Mouse (Mus musculus) lung, embryonic 15.5 days (tissue): ENCODE measurements around the gene Xylb. TPM values are rescaled to one million over a fixed set of nuclear protein-coding genes. Genes with fewer than 3 reads are reported as not detected.

ENCODE experiments used
- ATAC-seq: fragments of 200-750 bp; cut with Nextera tagmentation; 2 replicates; pipeline ENCODE4 v1.8.0; 2017; ENCODE audit warnings: moderate number of reproducible peaks, borderline replicate concordance; ENCODE audit not compliant: low FRiP score, low TSS enrichment; ENCODE audit errors: extremely low read depth
- H3K27ac ChIP-seq: fragments of 300-500 bp; sonication (generic); 2 replicates; pipeline ENCODE4 v1.5.1; 2015; ENCODE audit warnings: moderate library complexity, mild to moderate bottlenecking, inconsistent platforms
- H3K27me3 ChIP-seq: fragments of 300-500 bp; sonication (generic); 2 replicates; pipeline ENCODE4 v1.6.1; 2015; ENCODE audit warnings: inconsistent platforms
- H3K36me3 ChIP-seq: fragments of 300-500 bp; sonication (generic); 2 replicates; pipeline ENCODE4 v1.6.1; 2015; ENCODE audit warnings: inconsistent platforms
- H3K4me1 ChIP-seq: fragments of 300-500 bp; sonication (generic); 2 replicates; pipeline ENCODE4 v1.6.1; 2015; ENCODE audit warnings: inconsistent platforms
- H3K4me2 ChIP-seq: fragments of 300-500 bp; sonication (generic); 2 replicates; pipeline ENCODE4 v1.6.1; 2015; ENCODE audit warnings: inconsistent platforms, mild to moderate bottlenecking, moderate library complexity
- H3K4me3 ChIP-seq: fragments of 300-500 bp; sonication (generic); 2 replicates; pipeline ENCODE4 v1.5.1; 2015; ENCODE audit warnings: mild to moderate bottlenecking, inconsistent platforms
- H3K9ac ChIP-seq: fragments of 300-500 bp; sonication (generic); 2 replicates; pipeline ENCODE4 v1.6.1; 2015; ENCODE audit warnings: inconsistent platforms
- H3K9me3 ChIP-seq: fragments of 300-500 bp; sonication (generic); 2 replicates; pipeline ENCODE4 v1.6.1; 2016; ENCODE audit warnings: inconsistent platforms
- WGBS: fragments of 180-500 bp; shearing (Covaris S2); methylation state at CpG from one replicate; pipeline ENCODE4 v1.1.7; 2015; 5-methylcytosine and 5-hydroxymethylcytosine counted together
- polyA plus RNA-seq: library from polyadenylated mRNA; unstranded; fragments of >200 nt; fragmentation: Nextera tagmentation; extraction: Ambion mirVana; gene quantifications from 2 replicates; pipeline ENCODE4 v1.2.1, GENCODE M21; 2015

Gene Xylb
- polyA plus RNA-seq, 1 experiment from 2014 or later, result 4.9 TPM

DNA sequence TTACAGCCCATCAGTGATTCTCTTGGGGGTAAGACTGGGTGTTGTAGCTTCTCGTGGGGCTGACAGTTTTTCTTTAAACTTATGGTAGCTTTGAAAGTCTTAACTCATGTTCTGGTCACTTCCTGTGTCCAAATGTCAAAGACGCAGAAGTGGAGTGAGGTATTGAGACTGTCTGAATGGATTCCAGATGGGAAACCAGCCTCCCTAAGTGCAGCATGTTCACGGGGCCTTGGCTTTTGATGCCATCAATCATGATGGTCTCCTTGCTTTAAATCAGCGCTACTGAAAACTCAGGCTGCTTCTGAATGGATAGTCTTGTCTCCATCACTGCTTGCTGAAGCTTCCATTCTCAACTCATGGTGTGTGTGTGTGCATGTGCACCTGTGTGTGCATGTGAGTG is 14.1 kb downstream of the Xylb start:
- Histone ChIP-seq H3K4me1 (no peaks in the 10 kb centered on the region), H3K4me2 (no peak overlapping the region), H3K27me3 (no peaks in the 10 kb centered on the region), H3K27ac (no peak overlapping the region), H3K9ac (no peak overlapping the region), H3K36me3 (no peaks in the 10 kb centered on the region), H3K9me3 (no peaks in the 10 kb centered on the region), H3K4me3 (no peak overlapping the region)
- ATAC-seq, result no peak
- WGBS, result 56% methylated on average over 4 of the region's 4 CpGs

GRCm38 (mm10) chr9:119375008-119375407 is 17.8 kb downstream of the Xylb start:
- Histone ChIP-seq H3K4me2 (no peak overlapping the region), H3K9ac (no peak overlapping the region), H3K9me3 (no peaks in the 10 kb centered on the region), H3K4me3 (no peak overlapping the region), H3K4me1 (no peaks in the 10 kb centered on the region), H3K27me3 (no peaks in the 10 kb centered on the region), H3K36me3 (0 out of 2 replicates have a peak, but pooled peaks cover 2% of the 10 kb centered on the region), H3K27ac (no peak overlapping the region)
- ATAC-seq, result no peak
- WGBS, result 46% methylated on average over 3 of the region's 3 CpGs

DNA sequence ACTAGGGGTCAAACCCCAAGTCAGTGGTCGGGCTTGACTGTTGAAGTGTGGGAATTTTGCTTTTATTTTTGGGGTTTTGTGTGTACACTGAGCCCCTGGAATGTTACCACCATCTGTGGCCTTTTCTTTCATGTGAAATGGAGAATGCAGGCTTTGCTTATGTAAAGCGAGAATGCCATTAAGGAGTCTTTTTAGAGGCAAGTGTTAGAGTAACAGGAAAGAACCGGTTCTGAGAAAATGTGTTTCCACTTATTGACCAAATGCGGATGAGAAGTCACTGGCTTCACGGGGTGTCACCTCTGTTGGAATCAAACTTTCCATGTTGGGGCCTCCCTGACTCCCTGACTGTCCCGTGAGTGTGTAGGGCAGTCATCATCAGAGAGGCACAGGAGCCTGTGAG is 18.4 kb downstream of the Xylb start:
- ATAC-seq, result no peak

DNA sequence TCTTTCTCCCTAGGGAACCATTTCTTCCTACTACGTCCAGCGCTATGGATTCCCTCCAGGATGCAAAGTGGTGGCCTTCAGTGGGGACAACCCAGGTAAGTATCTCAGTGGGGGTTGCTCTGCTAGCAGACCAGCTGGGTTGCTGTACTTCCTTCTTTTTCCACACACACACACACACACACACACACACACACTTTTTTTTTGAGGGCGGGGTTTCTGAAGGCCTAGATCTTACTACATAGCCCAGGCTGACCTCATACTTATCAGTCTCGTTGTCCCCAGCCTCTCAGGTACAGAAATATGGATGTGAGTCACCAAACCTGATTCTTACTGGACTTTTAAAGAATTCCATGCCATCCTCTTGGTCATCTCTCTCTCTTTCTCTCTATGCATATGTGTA is 21.1 kb downstream of the Xylb start:
- ATAC-seq, result no peak
- no peaks in the 10 kb centered on the region for H3K4me1 ChIP-seq
- H3K27ac ChIP-seq, result no peak overlapping the region
- 88% methylated on average over 4 of the region's 4 CpGs for WGBS
- H3K36me3 ChIP-seq, result 0 out of 2 replicates have a peak, but pooled peaks cover 2% of the 10 kb centered on the region
- no peaks in the 10 kb centered on the region for H3K9me3 ChIP-seq
- H3K4me3 ChIP-seq, result no peak overlapping the region
- H3K9ac ChIP-seq, result no peak overlapping the region
- H3K4me2 ChIP-seq, result no peak overlapping the region
- H3K27me3 ChIP-seq, result no peaks in the 10 kb centered on the region

More for the DNA sequence above, 18.4 kb downstream of the Xylb start:
- WGBS, result 54% methylated on average over 6 of the region's 6 CpGs
- Histone ChIP-seq H3K27me3 (no peaks in the 10 kb centered on the region), H3K4me3 (no peak overlapping the region), H3K4me1 (no peaks in the 10 kb centered on the region), H3K4me2 (no peak overlapping the region), H3K9me3 (no peaks in the 10 kb centered on the region), H3K27ac (no peak overlapping the region), H3K9ac (no peak overlapping the region), H3K36me3 (0 out of 2 replicates have a peak, but pooled peaks cover 2% of the 10 kb centered on the region)

DNA sequence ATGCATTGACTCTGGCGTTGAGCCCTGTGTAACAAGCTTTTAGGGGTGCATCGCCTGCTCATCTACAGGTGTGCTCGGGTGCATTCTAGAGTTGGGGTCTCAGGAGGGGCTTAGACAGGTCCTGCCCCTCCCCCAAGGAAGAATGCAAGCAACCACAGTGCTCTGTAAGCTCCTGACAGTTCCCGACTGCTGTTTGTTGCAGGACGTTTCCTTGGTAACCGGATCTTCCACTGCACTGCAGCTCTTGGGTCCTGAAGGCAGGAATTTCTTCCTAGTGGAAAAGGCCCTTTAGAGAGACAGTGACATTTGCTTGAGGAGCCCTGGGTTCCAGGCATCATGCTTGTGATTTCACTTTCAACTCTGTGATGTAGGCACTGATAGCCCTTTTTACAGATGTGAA is 25.4 kb downstream of the Xylb start:
- no peaks in the 10 kb centered on the region for H3K27me3 ChIP-seq
- no peak overlapping the region for H3K27ac ChIP-seq
- no peak overlapping the region for H3K9ac ChIP-seq
- H3K4me3 ChIP-seq, result no peak overlapping the region
- no peak overlapping the region for H3K4me2 ChIP-seq
- no peaks in the 10 kb centered on the region for H3K4me1 ChIP-seq
- no peak for ATAC-seq
- H3K9me3 ChIP-seq, result no peaks in the 10 kb centered on the region
- 58% methylated on average over 6 of the region's 6 CpGs for WGBS
- 0 out of 2 replicates have a peak, but pooled peaks cover 2% of the 10 kb centered on the region for H3K36me3 ChIP-seq

- ATAC-seq, result no peak
- no peak overlapping the region for H3K4me3 ChIP-seq
- no peak overlapping the region for H3K4me2 ChIP-seq
- H3K27ac ChIP-seq, result no peak overlapping the region
- no peaks in the 10 kb centered on the region for H3K36me3 ChIP-seq
- H3K4me1 ChIP-seq, result no peaks in the 10 kb centered on the region
- H3K9me3 ChIP-seq, result no peaks in the 10 kb centered on the region
- no peak overlapping the region for H3K9ac ChIP-seq
- no peaks in the 10 kb centered on the region for H3K27me3 ChIP-seq
- WGBS, result 48% methylated on average over 5 of the region's 5 CpGs
These were observed 31.8 kb downstream of the Xylb start for GRCm38 (mm10) chr9:119388956-119389355.

DNA sequence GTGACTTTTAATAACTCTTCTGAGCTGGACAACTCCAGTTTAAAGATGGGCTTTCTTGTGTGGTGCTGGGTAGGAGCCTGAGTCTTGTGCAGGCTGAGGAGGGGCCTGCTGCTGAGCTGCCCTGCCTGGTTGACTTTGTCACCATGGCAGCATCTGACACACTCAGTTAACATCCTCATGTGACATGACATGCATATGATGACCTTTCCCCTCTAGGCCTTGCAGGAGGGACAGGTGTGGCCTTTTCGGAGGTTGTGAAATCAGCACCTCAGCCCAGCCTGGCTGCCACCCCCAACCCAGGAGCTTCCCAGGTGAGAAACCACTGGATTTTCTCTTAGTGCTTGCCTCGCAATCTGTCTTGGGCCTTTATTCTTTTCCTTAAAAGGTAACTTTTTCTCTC is 33.0 kb downstream of the Xylb start:
- Histone ChIP-seq H3K27me3 (no peaks in the 10 kb centered on the region), H3K9ac (no peak overlapping the region), H3K4me1 (no peaks in the 10 kb centered on the region), H3K36me3 (no peaks in the 10 kb centered on the region), H3K9me3 (no peaks in the 10 kb centered on the region), H3K4me3 (no peak overlapping the region), H3K4me2 (no peak overlapping the region), H3K27ac (no peak overlapping the region)
- ATAC-seq, result no peak
- WGBS, result 85% methylated on average over 2 of the region's 2 CpGs

DNA sequence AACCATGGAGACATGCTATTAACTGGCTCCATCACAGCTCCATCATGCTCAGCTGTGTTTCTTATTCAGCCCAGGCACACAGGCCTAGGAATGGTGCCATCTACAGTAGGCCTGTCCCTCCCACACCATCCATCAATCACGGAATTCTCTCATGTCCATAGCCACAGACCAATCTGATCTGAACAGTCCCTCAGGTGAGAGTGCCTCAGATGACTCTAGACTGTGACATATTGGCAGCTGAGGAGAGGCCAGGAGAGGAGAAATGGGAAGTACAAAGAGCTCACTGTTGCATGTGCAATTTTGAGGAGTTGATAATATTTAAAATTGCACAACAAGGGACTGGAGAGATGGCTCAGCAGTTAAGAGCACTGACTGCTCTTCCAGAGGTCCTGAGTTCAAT is 37.6 kb downstream of the Xylb start:
- Histone ChIP-seq H3K27ac (no peak overlapping the region), H3K36me3 (no peaks in the 10 kb centered on the region), H3K4me1 (no peaks in the 10 kb centered on the region), H3K27me3 (no peaks in the 10 kb centered on the region), H3K4me2 (no peak overlapping the region), H3K9me3 (no peaks in the 10 kb centered on the region), H3K9ac (no peak overlapping the region), H3K4me3 (no peak overlapping the region)
- WGBS, result 78% methylated on average over 1 of the region's 1 CpGs
- ATAC-seq, result no peak

- H3K9me3 ChIP-seq, result no peaks in the 10 kb centered on the region
- H3K4me2 ChIP-seq, result peak overlapping the region; percentile 95
- H3K36me3 ChIP-seq, result no peaks in the 10 kb centered on the region
- ATAC-seq, result peak; percentile 11; the same call in 1 of the 2 replicates
- no peaks in the 10 kb centered on the region for H3K27me3 ChIP-seq
- H3K4me1 ChIP-seq, result peaks cover 16% of the 10 kb centered on the region
- WGBS, result 1% methylated on average over 7 of the region's 7 CpGs
- peak overlapping the region; percentile 21; the same call in 1 of the 2 replicates for H3K9ac ChIP-seq
- H3K27ac ChIP-seq, result no peak overlapping the region; the same call in 1 of the 2 replicates
- H3K4me3 ChIP-seq, result peak overlapping the region; percentile 86
These were observed 44.2 kb downstream of the Xylb start for GRCm38 (mm10) chr9:119401351-119401750.

DNA sequence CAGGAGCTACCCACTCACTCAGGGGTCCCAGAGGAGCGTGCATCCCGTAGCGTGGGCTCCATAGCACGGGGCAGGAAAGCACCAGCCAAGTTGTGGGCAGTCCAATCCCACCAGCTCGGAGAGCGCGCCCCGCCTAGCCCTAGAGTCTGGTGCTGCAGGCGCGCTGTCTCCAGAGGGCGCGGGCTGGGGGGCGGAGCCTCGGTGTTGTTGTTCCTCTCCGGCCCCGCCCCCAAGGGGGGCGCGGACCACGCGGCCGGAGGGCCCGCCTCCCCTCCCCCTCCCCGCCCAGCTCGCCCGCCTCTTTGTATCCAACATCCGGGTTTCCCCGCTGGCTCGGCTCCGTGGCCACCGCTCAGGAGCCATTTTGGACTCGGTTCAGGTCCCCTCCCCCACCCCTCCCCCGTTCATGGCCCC is 44.6 kb downstream of the Xylb start, which contains the start of gene Acvr2b:
Gene Acvr2b (plus strand): TSS at position 318 of the 414 bp plus-strand sequence.
- peaks cover 16% of the 10 kb centered on the region for H3K4me1 ChIP-seq
- WGBS, result under 1% methylated on average over 20 of the region's 32 CpGs

GRCm38 (mm10) chr9:119402253-119403235 is 45.4 kb downstream of the Xylb start:
- Histone ChIP-seq H3K9ac (peak overlapping the region; percentile 96), H3K4me1 (peaks cover 18% of the 10 kb centered on the region), H3K9me3 (no peaks in the 10 kb centered on the region), H3K36me3 (no peaks in the 10 kb centered on the region), H3K4me3 (peak overlapping the region; percentile 86), H3K27ac (peak overlapping the region; percentile 98), H3K27me3 (no peaks in the 10 kb centered on the region), H3K4me2 (peak overlapping the region; percentile 95)
- no peak for ATAC-seq
- WGBS, result under 1% methylated on average over 111 of the region's 127 CpGs

More for the DNA sequence above, 44.6 kb downstream of the Xylb start, which contains the start of gene Acvr2b:
- peak within 1 kb of the TSS; percentile 86 for H3K4me3 ChIP-seq
- no peaks in the 10 kb centered on the region for H3K27me3 ChIP-seq
- H3K4me2 ChIP-seq, result peak within 1 kb of the TSS; percentile 95
- no peaks in the 10 kb centered on the region for H3K9me3 ChIP-seq
- ATAC-seq, result peak; percentile 95
- peak within 1 kb of the TSS; percentile 98 for H3K27ac ChIP-seq
- peak within 1 kb of the TSS; percentile 96 for H3K9ac ChIP-seq
- no peaks in the 10 kb centered on the region for H3K36me3 ChIP-seq

GRCm38 (mm10) chr9:119403236-119403641 is 46.1 kb downstream of the Xylb start:
- H3K4me2 ChIP-seq, result peak overlapping the region; percentile 95
- peak overlapping the region; percentile 98; the same call in 1 of the 2 replicates for H3K27ac ChIP-seq
- H3K9ac ChIP-seq, result peak overlapping the region; percentile 96
- no peak for ATAC-seq
- WGBS, result under 1% methylated on average over 26 of the region's 26 CpGs
- H3K27me3 ChIP-seq, result no peaks in the 10 kb centered on the region
- H3K9me3 ChIP-seq, result no peaks in the 10 kb centered on the region
- H3K4me3 ChIP-seq, result peak overlapping the region; percentile 86
- no peaks in the 10 kb centered on the region for H3K36me3 ChIP-seq
- peaks cover 22% of the 10 kb centered on the region for H3K4me1 ChIP-seq
